ENCODE assay signal across 8 mouse cellular contexts in the genomic region with DNA sequence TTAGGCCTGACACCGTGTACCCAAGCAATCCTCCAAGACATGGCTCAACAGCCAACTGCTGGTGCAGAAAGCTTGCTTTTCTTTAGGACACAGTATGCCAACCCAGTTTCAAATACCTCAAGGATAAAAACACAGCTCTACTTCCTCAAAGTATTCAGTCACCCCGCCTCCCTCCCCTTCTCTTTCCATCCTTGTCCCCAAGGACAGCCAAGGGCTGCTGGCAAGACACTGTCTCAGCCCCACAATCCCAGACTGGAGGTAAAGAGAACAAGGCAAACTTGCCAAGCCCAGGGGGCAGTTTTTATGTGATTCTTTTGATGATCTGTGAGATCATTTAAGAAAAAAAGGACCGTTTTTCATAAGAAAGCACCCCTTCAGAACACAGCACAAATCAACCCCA.
DNase-seq lines count a peak whose midpoint lies in the region; ATAC-seq and TF ChIP-seq lines count a peak whose summit lies in the region.

No protein-coding gene starts in this region.

- no peaks in the 10 kb centered on the region for H3K9me3 ChIP-seq in forebrain, embryonic 15.5 days
- no peaks in the 10 kb centered on the region for H3K9me3 ChIP-seq in forebrain, embryonic 16.5 days (ENCODE audit: control insufficient read depth, low read length)

- WGBS in forebrain, embryonic 15.5 days, result 52% methylated on average over 3 of the region's 3 CpGs
- WGBS in forebrain, embryonic 16.5 days, result 44% methylated on average over 3 of the region's 3 CpGs

- peak; percentile 36 for DNase-seq in kidney, postnatal 14 days
- no peak for DNase-seq in kidney, adult 18-20 months
- no peak for DNase-seq in Patski (ENCODE audit: low read depth, low spot score)
- no peak for DNase-seq in thymus, postnatal 36 days
- DNase-seq in embryo, embryonic 9.5 days (ENCODE audit: extremely low spot score), result no peak

- peaks cover 41% of the 10 kb centered on the region for H3K4me1 ChIP-seq in forebrain, embryonic 15.5 days
- peaks cover 24% of the 10 kb centered on the region for H3K4me1 ChIP-seq in forebrain, embryonic 16.5 days (replicated peaks; ENCODE audit: control insufficient read depth, insufficient read depth, low read length)

- CTCF ChIA-PET in Patski (lab: Charles Lee), result interaction anchor here (0.9 kb wide), 1 partner anchor 132 kb away, joined by 4 read pairs; no protein-coding TSS in a partner anchor

- TF ChIP-seq CTCF in Patski (IDR thresholded peaks at IDR 0.05), result no peak

- no peak overlapping the region for H3K4me2 ChIP-seq in forebrain, embryonic 15.5 days (replicated peaks)
- H3K4me2 ChIP-seq in forebrain, embryonic 16.5 days (ENCODE audit: low read length), result no peak overlapping the region

- POLR2A ChIA-PET in Patski (lab: Charles Lee), result no interaction called here

- H3K36me3 ChIP-seq in forebrain, embryonic 15.5 days, result no peaks in the 10 kb centered on the region
- no peaks in the 10 kb centered on the region for H3K36me3 ChIP-seq in forebrain, embryonic 16.5 days (ENCODE audit: control insufficient read depth, insufficient read depth)

- no peaks in the 10 kb centered on the region for H3K27me3 ChIP-seq in forebrain, embryonic 15.5 days
- H3K27me3 ChIP-seq in forebrain, embryonic 16.5 days (replicated peaks; ENCODE audit: control insufficient read depth, insufficient read depth, low read length), result no peaks in the 10 kb centered on the region
- no peaks in the 10 kb centered on the region for H3K27me3 ChIP-seq in Patski

- peak overlapping the region; percentile 47 for H3K27ac ChIP-seq in forebrain, embryonic 15.5 days (replicated peaks)
- H3K27ac ChIP-seq in forebrain, embryonic 16.5 days (ENCODE audit: low read length), result no peak overlapping the region

- no peak overlapping the region for H3K9ac ChIP-seq in forebrain, embryonic 15.5 days (replicated peaks)
- H3K9ac ChIP-seq in forebrain, embryonic 16.5 days (replicated peaks; ENCODE audit: low read depth, low read length), result no peak overlapping the region

- in situ Hi-C loops in Patski (cut with MboI; ENCODE audit: low pct_unique_long_range_greater_than_20kb), result no loop called here

- no peak overlapping the region for H3K4me3 ChIP-seq in forebrain, embryonic 15.5 days
- no peak overlapping the region for H3K4me3 ChIP-seq in forebrain, embryonic 16.5 days (replicated peaks; ENCODE audit: low read length)

- ATAC-seq in forebrain, embryonic 15.5 days (replicated peaks), result no peak
- ATAC-seq in forebrain, embryonic 16.5 days, result no peak
- peak; percentile 6 for ATAC-seq in Patski
- ATAC-seq in hematopoietic stem cell, adult 5-6 weeks (replicated peaks in 1 of 2; ENCODE audit: insufficient read depth in 1 of 2, low FRiP score in 2 of 2, low TSS enrichment in 1 of 2, low read depth in 1 of 2, poor library complexity in 2 of 2, severe bottlenecking in 2 of 2), result peak; percentile 20 to 42; a peak in 2 of 4 replicates

Comparison
In these comparisons a context has a peak if more than half of its experiments do, and no peak if none do; other contexts are left out.
1. ATAC-seq: peak in Patski (single experiment) and hematopoietic stem cell, adult 5-6 weeks (2 of 2); none in forebrain, embryonic 15.5 days (single experiment) and forebrain, embryonic 16.5 days (single experiment).